Mouse (Mus musculus) MEL (cell line): Measurements from ENCODE around the gene Rap1gds1. TPM values are rescaled to one million over a fixed set of nuclear protein-coding genes. Genes with fewer than 3 reads are reported as not detected.

Source experiments
- DNase-seq: peaks from one replicate; pipeline ENCODE4 v3.0.0; 2011; ENCODE audit warnings: low read depth, low spot score
- H3K27ac ChIP-seq: 2 replicates; pipeline ENCODE4 v1.5.1; 2012; ENCODE audit warnings: low read depth, mild to moderate bottlenecking, control low read depth, low read length, moderate library complexity; ENCODE audit not compliant: control insufficient read depth
- H3K27me3 ChIP-seq, 2 experiments: fragments of 150-350 bp in 1 of 2; sonication (generic) in 1 of 2; 2 replicates each; pipeline ENCODE4 v1.6.1; 2012; ENCODE audit warnings: low read length in 2 of 2, mild to moderate bottlenecking in 2 of 2, improper control_type of control experiment in 1 of 2, moderate library complexity in 1 of 2; ENCODE audit not compliant: insufficient read depth in 2 of 2, control insufficient read depth in 1 of 2
- H3K36me3 ChIP-seq, 2 experiments: 2 replicates each; pipeline ENCODE4 v1.6.1; 2012 to 2014; ENCODE audit warnings: low read length in 2 of 2, improper control_type of control experiment in 1 of 2, inconsistent platforms in 1 of 2, mild to moderate bottlenecking in 1 of 2; ENCODE audit not compliant: insufficient read depth in 2 of 2, control insufficient read depth in 1 of 2
- H3K4me1 ChIP-seq, 2 experiments: fragments of 150-350 bp in 1 of 2; sonication (generic) in 1 of 2; 2 replicates each; pipeline ENCODE4 v1.6.1; 2012; ENCODE audit warnings: low read length in 2 of 2, improper control_type of control experiment in 1 of 2, mild to moderate bottlenecking in 1 of 2; ENCODE audit not compliant: insufficient read depth in 2 of 2, control insufficient read depth in 1 of 2
- H3K4me3 ChIP-seq, 2 experiments: fragments of 150-350 bp in 1 of 2; sonication (generic) in 1 of 2; 2 replicates each; pipeline ENCODE4 v1.5.1; 2012; ENCODE audit warnings: low read depth in 2 of 2, low read length in 2 of 2, mild to moderate bottlenecking in 2 of 2, moderate library complexity in 2 of 2, control low read depth in 1 of 2, improper control_type of control experiment in 1 of 2; ENCODE audit not compliant: control insufficient read depth in 1 of 2, insufficient read depth in 1 of 2
- H3K79me2 ChIP-seq: 2 replicates; pipeline ENCODE4 v1.6.1; 2012; ENCODE audit warnings: mild to moderate bottlenecking, low read length, moderate library complexity; ENCODE audit not compliant: control insufficient read depth, poor library complexity, insufficient read depth
- H3K9ac ChIP-seq: 2 replicates; pipeline ENCODE4 v1.6.1; 2012; ENCODE audit warnings: low read depth, mild to moderate bottlenecking, control low read depth, low read length, moderate library complexity; ENCODE audit not compliant: control insufficient read depth, poor library complexity, severe bottlenecking
- H3K9me3 ChIP-seq: fragments of 150-350 bp; sonication (generic); replicated peaks from 2 replicates; pipeline ENCODE4 v1.6.1; 2012; ENCODE audit warnings: mild to moderate bottlenecking, low read length, improper control_type of control experiment, moderate library complexity; ENCODE audit not compliant: insufficient read depth
- BHLHE40 ChIP-seq: IDR thresholded peaks from 2 replicates; pipeline ENCODE4 v1.6.1; 2012; ENCODE audit warnings: low read depth, mild to moderate bottlenecking, inconsistent platforms, low read length, improper control_type of control experiment, borderline replicate concordance
- CTCF ChIP-seq, 3 experiments: IDR thresholded peaks in 2 of 3; conservative IDR thresholded peaks in 1 of 3; 2 replicates each; pipeline ENCODE4 v1.5.1; 2011 to 2012; ENCODE audit warnings: low read length in 3 of 3, low read depth in 2 of 3, mild to moderate bottlenecking in 2 of 3, improper control_type of control experiment in 1 of 3, inconsistent platforms in 1 of 3, mixed read lengths in 1 of 3, moderate library complexity in 1 of 3; ENCODE audit not compliant: control insufficient read depth in 1 of 3, insufficient read depth in 1 of 3, poor library complexity in 1 of 3, severe bottlenecking in 1 of 3
- GABPA ChIP-seq: IDR thresholded peaks from 2 replicates; pipeline ENCODE4 v1.6.1; 2012; ENCODE audit warnings: low read depth, mild to moderate bottlenecking, inconsistent platforms, low read length, improper control_type of control experiment, moderate library complexity
- GATA1 ChIP-seq: IDR thresholded peaks from 2 replicates; pipeline ENCODE4 v1.6.1; 2011; ENCODE audit warnings: low read depth, low read length, improper control_type of control experiment
- MAX ChIP-seq: IDR thresholded peaks from 2 replicates; pipeline ENCODE4 v1.6.1; 2011; ENCODE audit warnings: low read length, improper control_type of control experiment
- MEF2A ChIP-seq: IDR thresholded peaks from 2 replicates; pipeline ENCODE4 v1.6.1; 2014; ENCODE audit warnings: low read depth, mild to moderate bottlenecking, inconsistent platforms, low read length, improper control_type of control experiment; ENCODE audit not compliant: poor library complexity, insufficient replicate concordance, severe bottlenecking; ENCODE audit errors: extremely low read depth
- MYB ChIP-seq: IDR thresholded peaks from 2 replicates; pipeline ENCODE4 v1.6.1; 2011; ENCODE audit warnings: mild to moderate bottlenecking, low read depth, low read length, improper control_type of control experiment
- NRF1 ChIP-seq: IDR thresholded peaks from 2 replicates; pipeline ENCODE4 v1.6.1; 2014; ENCODE audit warnings: low read depth, mild to moderate bottlenecking, inconsistent platforms, low read length, improper control_type of control experiment, moderate library complexity; ENCODE audit not compliant: poor library complexity, insufficient read depth, severe bottlenecking
- POLR2A ChIP-seq, 2 experiments: IDR thresholded peaks; 2 replicates each; pipeline ENCODE4 v1.6.1; 2011 to 2012; ENCODE audit warnings: low read length in 2 of 2, mild to moderate bottlenecking in 2 of 2, control low read depth in 1 of 2, improper control_type of control experiment in 1 of 2, low read depth in 1 of 2, moderate library complexity in 1 of 2; ENCODE audit not compliant: control insufficient read depth in 1 of 2, insufficient read depth in 1 of 2, poor library complexity in 1 of 2
- SMC3 ChIP-seq: IDR thresholded peaks from 2 replicates; pipeline ENCODE4 v1.6.1; 2011; ENCODE audit warnings: low read depth, low read length, improper control_type of control experiment
- TAL1 ChIP-seq: IDR thresholded peaks from 2 replicates; pipeline ENCODE4 v1.6.1; 2012; ENCODE audit warnings: mild to moderate bottlenecking, inconsistent platforms, low read length, moderate library complexity, mixed read lengths
- TCF12 ChIP-seq: IDR thresholded peaks from 2 replicates; pipeline ENCODE4 v1.6.1; 2014; ENCODE audit warnings: low read depth, mild to moderate bottlenecking, inconsistent platforms, low read length, improper control_type of control experiment, moderate library complexity
- UBTF ChIP-seq: IDR thresholded peaks from 2 replicates; pipeline ENCODE4 v1.6.1; 2012; ENCODE audit warnings: low read depth, mild to moderate bottlenecking, inconsistent platforms, low read length, improper control_type of control experiment, moderate library complexity, borderline replicate concordance; ENCODE audit not compliant: insufficient read depth
- ZKSCAN1 ChIP-seq: IDR thresholded peaks from 2 replicates; pipeline ENCODE4 v1.6.1; 2012; ENCODE audit warnings: low read depth, mild to moderate bottlenecking, inconsistent platforms, low read length, improper control_type of control experiment, moderate library complexity
- ZMIZ1 ChIP-seq: IDR thresholded peaks from 2 replicates; pipeline ENCODE4 v1.6.1; 2012; ENCODE audit warnings: low read depth, mild to moderate bottlenecking, inconsistent platforms, low read length, improper control_type of control experiment, moderate library complexity
- polyA plus RNA-seq, 2 experiments: library from polyadenylated mRNA; stranded (reverse) in 1 of 2; unstranded in 1 of 2; fragments of >175 nt in 1 of 2; fragments of >200 nt in 1 of 2; gene quantifications; 2 replicates each; pipeline versions ENCODE4 v1.2.1 to v1.2.4; 2012; ENCODE audit warnings: low replicate concordance in 2 of 2, low read depth in 1 of 2; ENCODE audit not compliant: insufficient read length in 2 of 2, insufficient read depth in 1 of 2, missing spikeins in 1 of 2
- total RNA-seq: library from RNA; depleted of rRNA; stranded (reverse); fragments of 300-350 nt; gene quantifications from 2 replicates; pipeline ENCODE4 v1.2.3, GENCODE M21; 2012

Rap1gds1 gene
- total and polyA plus RNA-seq, 3 experiments = 34.7 to 67.2 (median 53.3) TPM

GRCm38 (mm10) chr3:139064076-139064475, 10.9 kb downstream of the Rap1gds1 start:
- Histone ChIP-seq H3K36me3 (peaks cover 0 to 2% of the 10 kb centered on the region in 2 experiments; a peak in 2 of 4 replicates), H3K9me3 (no peaks in the 10 kb centered on the region), H3K79me2 (peaks cover 22% of the 10 kb centered on the region), H3K27ac (no peak overlapping the region), H3K27me3 (no peaks in the 10 kb centered on the region), H3K9ac (no peak overlapping the region), H3K4me1 (no peaks in the 10 kb centered on the region), H3K4me3 (no peak overlapping the region)
- no peak for DNase-seq
- no peak for TF ChIP-seq ZMIZ1
- TF ChIP-seq NRF1 = no peak
- TF ChIP-seq GATA1 = no peak
- no peak for TF ChIP-seq MEF2A
- no peak for TF ChIP-seq SMC3
- TF ChIP-seq TAL1 = no peak
- no peak for TF ChIP-seq MAX
- no peak for TF ChIP-seq CTCF (IDR thresholded peaks at IDR 0.05 in 2 of 3, conservative IDR thresholded peaks at IDR 0.05 in 1 of 3; ENCODE audit: control insufficient read depth in 1 of 3, insufficient read depth in 1 of 3, low read depth in 2 of 3, low read length in 3 of 3, poor library complexity in 1 of 3, severe bottlenecking in 1 of 3)
- no peak for TF ChIP-seq BHLHE40

GRCm38 (mm10) chr3:139062088-139062487, 12.9 kb downstream of the Rap1gds1 start:
- DNase-seq = no peak
- H3K27ac ChIP-seq = no peak overlapping the region
- peaks cover 16% of the 10 kb centered on the region; the same call in 1 of the 2 replicates for H3K79me2 ChIP-seq
- H3K4me1 ChIP-seq = no peaks in the 10 kb centered on the region
- no peaks in the 10 kb centered on the region; a peak in 1 of 4 replicates for H3K36me3 ChIP-seq
- no peak overlapping the region for H3K9ac ChIP-seq
- TF ChIP-seq GABPA = no peak
- TF ChIP-seq MEF2A = no peak
- no peak for TF ChIP-seq ZKSCAN1
- TF ChIP-seq TCF12 = no peak
- no peak for TF ChIP-seq BHLHE40
- no peak for TF ChIP-seq MYB
- no peak for TF ChIP-seq UBTF
- TF ChIP-seq POLR2A (IDR thresholded peaks at IDR 0.05; ENCODE audit: control insufficient read depth in 1 of 2, insufficient read depth in 1 of 2, low read depth in 1 of 2, low read length in 2 of 2, poor library complexity in 1 of 2) = no peak
- no peaks in the 10 kb centered on the region for H3K9me3 ChIP-seq
- no peak overlapping the region for H3K4me3 ChIP-seq
- no peaks in the 10 kb centered on the region for H3K27me3 ChIP-seq
